Mouse (Mus musculus) liver, embryonic 16.5 days (tissue): Measurements from ENCODE around the gene Fam13a. TPM values are rescaled to one million over a fixed set of nuclear protein-coding genes. Genes with fewer than 3 reads are reported as not detected.

Experiments
- ATAC-seq: fragments of 200-750 bp; cut with Nextera tagmentation; 2 replicates; pipeline ENCODE4 v1.8.0; 2017; ENCODE audit warnings: low read depth, mild to moderate bottlenecking, moderate number of reproducible peaks, moderate library complexity
- H3K27ac ChIP-seq: fragments of 300-500 bp; sonication (generic); 2 replicates; pipeline ENCODE4 v1.5.1; 2014; ENCODE audit warnings: mild to moderate bottlenecking, low read length
- H3K27me3 ChIP-seq: fragments of 300-500 bp; sonication (generic); 2 replicates; pipeline ENCODE4 v1.6.1; 2014; ENCODE audit warnings: low read depth, low read length, mixed read lengths; ENCODE audit not compliant: control insufficient read depth, insufficient read depth
- H3K36me3 ChIP-seq: fragments of 300-500 bp; sonication (generic); 2 replicates; pipeline ENCODE4 v1.6.1; 2014; ENCODE audit warnings: mild to moderate bottlenecking; ENCODE audit not compliant: control insufficient read depth, insufficient read depth
- H3K4me1 ChIP-seq: fragments of 300-500 bp; sonication (generic); 2 replicates; pipeline ENCODE4 v1.6.1; 2014; ENCODE audit warnings: low read depth, low read length, mixed read lengths; ENCODE audit not compliant: control insufficient read depth
- H3K4me2 ChIP-seq: fragments of 300-500 bp; sonication (generic); 2 replicates; pipeline ENCODE4 v1.6.1; 2014; ENCODE audit warnings: low read depth, low read length, mixed read lengths
- H3K4me3 ChIP-seq: fragments of 300-500 bp; sonication (generic); 2 replicates; pipeline ENCODE4 v1.5.1; 2014; ENCODE audit warnings: low read depth, mild to moderate bottlenecking, low read length
- H3K9ac ChIP-seq: fragments of 300-500 bp; sonication (generic); 2 replicates; pipeline ENCODE4 v1.6.1; 2014; ENCODE audit warnings: low read depth, low read length
- H3K9me3 ChIP-seq: fragments of 300-500 bp; sonication (generic); replicated peaks from 2 replicates; pipeline ENCODE4 v1.6.1; 2016; ENCODE audit warnings: low read length; ENCODE audit not compliant: control insufficient read depth
- WGBS: fragments of 180-500 bp; shearing (Covaris S2); extraction: QIAGEN DNeasy Blood & Tissue Kit; methylation state at CpG from one replicate; pipeline ENCODE4 v1.1.7; 2014; ENCODE audit not compliant: insufficient replicate concordance; 5-methylcytosine and 5-hydroxymethylcytosine counted together
- polyA plus RNA-seq: library from polyadenylated mRNA; unstranded; fragments of >200 nt; fragmentation: Nextera tagmentation; extraction: Ambion mirVana; gene quantifications from 2 replicates; pipeline ENCODE4 v1.2.1, GENCODE M21; 2015

Fam13a gene
- polyA plus RNA-seq, 1 experiment from 2014 or later = 4.8 TPM

DNA sequence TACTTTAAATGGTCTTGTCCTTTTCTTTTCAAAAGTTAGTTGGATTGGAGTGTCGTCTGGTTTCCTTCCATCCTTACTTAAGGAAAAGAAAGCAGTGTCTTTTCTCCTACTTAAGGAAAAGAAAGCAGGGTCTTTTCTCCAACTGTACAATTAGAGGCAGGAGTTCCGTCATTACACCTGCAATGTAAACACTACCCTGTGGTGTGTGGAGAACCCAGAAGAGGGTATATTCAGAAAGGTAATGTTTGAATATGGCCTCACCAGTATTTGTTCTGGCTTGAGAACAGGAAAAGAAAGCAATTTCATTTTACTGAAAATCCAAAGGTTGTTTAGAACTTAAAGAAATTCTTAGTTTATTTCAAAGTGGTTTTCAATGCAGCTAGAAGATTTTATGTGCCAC lies 9.6 kb downstream of the Fam13a start:
- no peak for ATAC-seq
- Histone ChIP-seq H3K9me3 (no peaks in the 10 kb centered on the region), H3K4me2 (no peak overlapping the region), H3K27me3 (no peaks in the 10 kb centered on the region), H3K4me1 (no peaks in the 10 kb centered on the region), H3K36me3 (no peaks in the 10 kb centered on the region), H3K4me3 (no peak overlapping the region), H3K27ac (no peak overlapping the region), H3K9ac (no peak overlapping the region)
- WGBS = 49% methylated on average over 2 of the region's 2 CpGs

DNA sequence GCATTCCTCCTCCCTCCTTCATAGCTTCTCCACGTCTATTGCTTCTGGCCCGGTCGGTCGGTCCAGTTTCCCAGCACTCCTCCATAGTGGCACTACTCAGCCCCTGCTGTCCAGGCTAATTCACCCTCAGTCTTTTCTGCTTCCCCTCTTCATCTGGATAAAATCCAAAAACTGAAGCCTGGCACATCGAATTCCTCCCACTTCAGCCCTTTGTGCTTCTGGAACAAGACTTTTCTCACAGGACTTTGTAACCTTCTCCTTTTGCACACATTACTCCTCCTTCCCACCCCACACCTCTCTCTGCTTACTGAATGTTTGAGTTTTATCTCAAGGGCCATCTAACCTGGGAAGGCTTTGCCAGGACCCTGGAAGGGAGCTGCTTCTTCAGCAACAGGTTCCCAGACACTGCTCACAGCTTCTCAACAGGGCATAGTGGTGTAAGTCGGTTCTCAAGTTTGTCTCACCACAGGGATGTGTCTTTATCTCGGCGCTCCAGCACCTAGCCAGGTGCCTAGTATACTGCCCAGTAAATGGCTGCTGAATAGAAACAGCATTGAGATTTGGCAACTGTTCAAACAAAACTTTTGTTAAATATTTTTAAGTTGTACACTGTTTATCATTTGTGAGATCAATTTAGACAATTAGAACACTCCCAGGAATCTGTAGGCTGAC lies 10.1 kb downstream of the Fam13a start:
- ATAC-seq = no peak
- H3K27me3 ChIP-seq = no peaks in the 10 kb centered on the region
- no peak overlapping the region for H3K27ac ChIP-seq

GRCm38 (mm10) chr6:59010792-59011191 lies 13.6 kb downstream of the Fam13a start:
- WGBS = 77% methylated on average over 3 of the region's 3 CpGs
- Histone ChIP-seq H3K4me2 (no peak overlapping the region), H3K4me3 (no peak overlapping the region), H3K4me1 (no peaks in the 10 kb centered on the region), H3K9me3 (no peaks in the 10 kb centered on the region), H3K27me3 (no peaks in the 10 kb centered on the region), H3K27ac (no peak overlapping the region), H3K36me3 (no peaks in the 10 kb centered on the region), H3K9ac (no peak overlapping the region)
- ATAC-seq = no peak

More for the DNA sequence above, 10.1 kb downstream of the Fam13a start:
- Histone ChIP-seq H3K9ac (no peak overlapping the region), H3K4me3 (no peak overlapping the region), H3K9me3 (no peaks in the 10 kb centered on the region), H3K36me3 (no peaks in the 10 kb centered on the region), H3K4me2 (no peak overlapping the region), H3K4me1 (no peaks in the 10 kb centered on the region)
- 62% methylated on average over 8 of the region's 8 CpGs for WGBS

- no peak for ATAC-seq
- H3K9ac ChIP-seq = no peak overlapping the region
- WGBS = 83% methylated on average over 5 of the region's 5 CpGs
Measured at GRCm38 (mm10) chr6:59004630-59005029, 19.7 kb downstream of the Fam13a start.

DNA sequence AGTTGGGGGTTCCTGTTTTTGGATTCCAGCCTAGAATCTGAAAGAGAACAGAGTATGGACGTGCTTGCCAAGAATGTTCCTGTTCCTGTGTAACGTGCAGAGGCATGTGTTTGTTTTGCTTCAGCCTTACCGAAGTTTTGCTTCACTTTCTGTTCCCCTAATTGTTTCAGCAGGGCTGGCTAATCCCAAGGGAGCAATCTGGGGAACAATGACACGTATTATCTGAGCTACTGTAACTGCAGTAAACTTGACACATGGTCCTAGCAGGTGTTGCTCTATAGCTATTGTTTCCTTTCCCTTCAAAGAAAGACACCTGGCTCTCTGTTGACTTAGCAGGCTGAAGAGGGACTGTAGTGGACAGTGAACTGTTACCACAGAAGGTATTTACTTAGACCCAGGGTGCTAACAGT lies 25.3 kb downstream of the Fam13a start:
- Histone ChIP-seq H3K36me3 (no peaks in the 10 kb centered on the region), H3K9me3 (no peaks in the 10 kb centered on the region), H3K27me3 (no peaks in the 10 kb centered on the region), H3K4me2 (no peak overlapping the region), H3K4me3 (no peak overlapping the region), H3K4me1 (no peaks in the 10 kb centered on the region; the same call in 1 of the 2 replicates), H3K27ac (peak overlapping the region; percentile 75), H3K9ac (no peak overlapping the region)
- WGBS = 18% methylated on average over 4 of the region's 4 CpGs
- ATAC-seq = peak; percentile 89

More at GRCm38 (mm10) chr6:59004630-59005029, 19.7 kb downstream of the Fam13a start:
- no peaks in the 10 kb centered on the region for H3K27me3 ChIP-seq
- H3K36me3 ChIP-seq = no peaks in the 10 kb centered on the region
- no peak overlapping the region for H3K27ac ChIP-seq
- no peaks in the 10 kb centered on the region for H3K9me3 ChIP-seq
- H3K4me2 ChIP-seq = no peak overlapping the region
- H3K4me1 ChIP-seq = no peaks in the 10 kb centered on the region; the same call in 1 of the 2 replicates
- no peak overlapping the region for H3K4me3 ChIP-seq

DNA sequence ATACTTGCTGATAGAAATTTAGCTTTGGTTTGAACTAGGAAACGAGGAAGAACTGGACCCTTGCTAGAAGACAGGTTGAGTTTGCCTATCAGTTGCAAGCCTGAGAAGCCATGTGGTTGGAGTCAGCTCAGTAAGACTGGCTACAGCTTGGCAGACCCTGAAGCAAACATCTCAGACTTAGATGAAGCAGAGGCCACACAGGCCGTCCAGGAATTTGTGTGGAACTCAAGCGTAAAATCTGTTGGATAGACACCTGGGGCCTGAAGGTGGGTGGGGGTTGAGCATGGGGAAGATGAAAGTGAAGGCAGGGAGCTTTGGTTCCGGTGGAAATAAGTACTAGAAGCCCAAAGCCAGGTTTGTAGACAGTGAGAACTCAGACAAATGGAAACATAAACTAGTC lies 25.8 kb downstream of the Fam13a start:
- H3K9me3 ChIP-seq = no peaks in the 10 kb centered on the region
- no peak overlapping the region for H3K4me3 ChIP-seq
- no peaks in the 10 kb centered on the region for H3K27me3 ChIP-seq
- no peaks in the 10 kb centered on the region; the same call in 1 of the 2 replicates for H3K4me1 ChIP-seq
- H3K27ac ChIP-seq = peak overlapping the region; percentile 75
- no peaks in the 10 kb centered on the region for H3K36me3 ChIP-seq
- WGBS = 45% methylated on average over 4 of the region's 4 CpGs
- no peak for ATAC-seq
- H3K4me2 ChIP-seq = no peak overlapping the region
- H3K9ac ChIP-seq = no peak overlapping the region

GRCm38 (mm10) chr6:58989149-58989548 lies 35.2 kb downstream of the Fam13a start:
- Histone ChIP-seq H3K27me3 (no peaks in the 10 kb centered on the region), H3K4me2 (no peak overlapping the region), H3K27ac (no peak overlapping the region), H3K4me1 (no peaks in the 10 kb centered on the region), H3K4me3 (no peak overlapping the region), H3K9ac (no peak overlapping the region), H3K9me3 (no peaks in the 10 kb centered on the region), H3K36me3 (no peaks in the 10 kb centered on the region)
- no peak for ATAC-seq
- WGBS = 66% methylated on average over 3 of the region's 3 CpGs

GRCm38 (mm10) chr6:58988706-58989105 lies 35.6 kb downstream of the Fam13a start:
- no peak overlapping the region for H3K4me3 ChIP-seq
- no peak overlapping the region for H3K27ac ChIP-seq
- no peak for ATAC-seq
- H3K9ac ChIP-seq = no peak overlapping the region
- H3K27me3 ChIP-seq = no peaks in the 10 kb centered on the region
- H3K4me2 ChIP-seq = no peak overlapping the region
- WGBS = 64% methylated on average over 2 of the region's 2 CpGs
- no peaks in the 10 kb centered on the region for H3K9me3 ChIP-seq
- H3K36me3 ChIP-seq = no peaks in the 10 kb centered on the region
- no peaks in the 10 kb centered on the region for H3K4me1 ChIP-seq

GRCm38 (mm10) chr6:58987166-58987565 lies 37.2 kb downstream of the Fam13a start:
- Histone ChIP-seq H3K9ac (no peak overlapping the region), H3K4me2 (no peak overlapping the region), H3K4me1 (no peaks in the 10 kb centered on the region), H3K9me3 (no peaks in the 10 kb centered on the region), H3K36me3 (no peaks in the 10 kb centered on the region), H3K27ac (no peak overlapping the region), H3K27me3 (no peaks in the 10 kb centered on the region), H3K4me3 (no peak overlapping the region)
- 72% methylated on average over 5 of the region's 5 CpGs for WGBS
- ATAC-seq = no peak
